11 mouse cellular contexts compared by ENCODE assay signal in genomic region chr13:107734161-107734905, GRCm38 (mm10).
"Had no signal": no experiment of that assay in that cellular context is flagged by ENCODE, and none has a peak within 500 bp of the region (broad histone marks: within the 10 kb centered on the region; RNA-seq: fewer than 3 reads in every experiment).

No protein-coding gene starts in this region.

- DNase-seq: liver, postnatal 0 days; lung, adult 2 months; lung, postnatal 14 days; lung, postnatal 36 days; right cerebral cortex, postnatal 14 days; thymus, adult 2 months; thymus, postnatal 14 days; thymus, postnatal 36 days had no signal

- ATAC-seq: liver, postnatal 0 days; lung, postnatal 0 days; midbrain, embryonic 13.5 days; midbrain, embryonic 15.5 days had no signal
